Mouse (Mus musculus): ENCODE measurements at regions not wholly inside any gene's neighbourhood (a gene's known extent, or its start where the extent isn't known, plus 50 kb on each side); places are given as distances from the start of the nearest gene placed in this dataset.

DNA sequence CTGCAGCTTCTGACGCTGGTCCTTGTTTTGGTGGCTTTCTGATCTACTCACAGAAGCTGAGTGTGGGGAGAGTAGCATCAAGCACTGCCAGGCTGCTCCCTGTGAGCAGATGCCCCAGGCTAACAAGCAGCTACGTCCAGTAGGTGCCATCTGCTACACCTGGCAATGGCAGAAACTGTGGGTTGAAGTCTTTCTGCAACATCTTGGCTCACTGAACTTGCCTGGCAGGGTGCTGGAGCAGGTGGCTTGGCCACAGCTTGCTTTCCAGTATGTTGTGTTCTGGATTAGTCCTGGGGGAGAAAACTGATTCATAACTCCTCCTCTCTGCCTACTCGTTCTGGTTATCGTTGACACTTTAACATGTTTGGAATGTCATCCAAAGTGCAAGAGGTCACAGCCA is 230.4 kb upstream of the Emcn start:
- H3K4me3 ChIP-seq = no peak overlapping the region
- no peaks in the 10 kb centered on the region for H3K9me3 ChIP-seq
- no peak overlapping the region for H3K27ac ChIP-seq (replicated peaks)
- H3K4me1 ChIP-seq (replicated peaks) = no peaks in the 10 kb centered on the region
- no peak for ATAC-seq (ENCODE audit: low read depth)
- WGBS = 79% methylated on average over 4 of the region's 4 CpGs
- no peaks in the 10 kb centered on the region for H3K36me3 ChIP-seq
- H3K4me2 ChIP-seq = no peak overlapping the region
- no peak overlapping the region for H3K9ac ChIP-seq
- no peaks in the 10 kb centered on the region for H3K27me3 ChIP-seq

DNA sequence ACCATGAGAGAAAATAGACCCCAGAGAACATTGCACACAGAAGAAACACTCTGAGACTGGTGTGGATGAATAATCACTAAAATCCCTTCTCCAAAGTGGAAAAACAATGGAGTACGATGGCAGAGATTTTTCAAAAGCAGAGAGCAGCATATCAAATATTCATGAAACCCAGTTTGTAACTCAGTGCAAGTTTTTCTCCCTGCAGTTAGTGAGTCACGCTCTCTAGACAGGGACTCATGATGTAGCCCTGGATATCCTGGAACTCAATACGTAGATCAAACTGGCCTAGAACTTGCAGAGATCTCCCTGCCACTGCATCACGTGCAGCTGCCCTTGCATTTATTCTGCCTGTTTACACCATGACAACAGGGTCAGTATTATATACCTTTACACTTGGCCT is 210.9 kb upstream of the Emcn start:
- Histone ChIP-seq H3K4me3 (no peak overlapping the region), H3K27ac (replicated peaks) (no peak overlapping the region), H3K36me3 (no peaks in the 10 kb centered on the region), H3K27me3 (no peaks in the 10 kb centered on the region), H3K9ac (no peak overlapping the region), H3K4me1 (replicated peaks) (no peaks in the 10 kb centered on the region), H3K4me2 (no peak overlapping the region), H3K9me3 (no peaks in the 10 kb centered on the region)
- no peak for ATAC-seq (ENCODE audit: low read depth)
- WGBS = 90% methylated on average over 4 of the region's 4 CpGs

DNA sequence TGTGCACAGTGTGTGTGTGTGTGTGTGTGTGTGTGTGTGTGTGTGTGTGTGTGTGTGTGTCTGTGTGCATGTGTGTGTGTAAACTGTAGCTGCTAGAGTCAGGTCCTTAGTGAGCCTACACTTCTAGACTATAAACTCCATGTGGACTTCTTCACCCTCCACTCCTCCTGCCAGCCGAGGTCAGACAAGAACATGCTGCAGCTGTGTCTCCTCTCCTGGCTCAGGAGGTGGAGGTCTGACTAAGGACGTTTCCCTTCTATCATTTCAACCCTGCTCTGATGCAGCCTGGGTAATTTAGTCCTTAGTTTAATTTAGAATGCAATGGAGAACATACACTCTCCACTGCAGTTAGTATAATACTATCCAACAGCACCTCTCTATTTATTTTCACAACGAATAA is 198.8 kb upstream of the Emcn start:
- no peak for ATAC-seq (ENCODE audit: low read depth)
- no peak overlapping the region for H3K4me2 ChIP-seq
- H3K27me3 ChIP-seq = no peaks in the 10 kb centered on the region
- no peak overlapping the region for H3K9ac ChIP-seq
- peaks cover 4% of the 10 kb centered on the region for H3K4me1 ChIP-seq (replicated peaks)
- no peak overlapping the region for H3K27ac ChIP-seq (replicated peaks)
- H3K4me3 ChIP-seq = no peak overlapping the region
- H3K36me3 ChIP-seq = no peaks in the 10 kb centered on the region
- WGBS = 66% methylated on average over 3 of the region's 3 CpGs
- no peaks in the 10 kb centered on the region for H3K9me3 ChIP-seq

DNA sequence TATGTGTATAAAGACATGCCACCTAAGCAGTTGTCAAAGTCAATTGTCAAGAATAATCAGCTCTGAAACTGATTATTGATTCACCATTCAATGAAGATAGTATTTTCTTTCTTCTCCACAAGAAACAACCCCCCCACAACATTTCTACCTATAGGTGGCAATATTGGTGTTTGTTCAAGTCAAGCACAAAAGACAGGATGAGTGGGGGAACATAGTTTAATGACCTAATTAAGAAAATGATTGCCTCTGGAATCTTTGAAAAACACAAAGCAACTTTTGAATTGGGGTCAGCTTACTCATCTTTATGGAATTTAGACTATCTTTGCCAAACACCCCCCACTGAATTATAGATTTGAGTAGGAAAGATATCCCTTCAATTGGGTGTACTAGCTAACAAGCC is 194.8 kb upstream of the Emcn start:
- peaks cover 4% of the 10 kb centered on the region for H3K4me1 ChIP-seq (replicated peaks)
- H3K27ac ChIP-seq (replicated peaks) = no peak overlapping the region
- no peaks in the 10 kb centered on the region for H3K27me3 ChIP-seq
- no peak overlapping the region for H3K4me3 ChIP-seq
- no peaks in the 10 kb centered on the region for H3K36me3 ChIP-seq
- no peak overlapping the region for H3K4me2 ChIP-seq
- H3K9me3 ChIP-seq = no peaks in the 10 kb centered on the region
- no peak overlapping the region for H3K9ac ChIP-seq
- ATAC-seq (ENCODE audit: low read depth) = no peak

DNA sequence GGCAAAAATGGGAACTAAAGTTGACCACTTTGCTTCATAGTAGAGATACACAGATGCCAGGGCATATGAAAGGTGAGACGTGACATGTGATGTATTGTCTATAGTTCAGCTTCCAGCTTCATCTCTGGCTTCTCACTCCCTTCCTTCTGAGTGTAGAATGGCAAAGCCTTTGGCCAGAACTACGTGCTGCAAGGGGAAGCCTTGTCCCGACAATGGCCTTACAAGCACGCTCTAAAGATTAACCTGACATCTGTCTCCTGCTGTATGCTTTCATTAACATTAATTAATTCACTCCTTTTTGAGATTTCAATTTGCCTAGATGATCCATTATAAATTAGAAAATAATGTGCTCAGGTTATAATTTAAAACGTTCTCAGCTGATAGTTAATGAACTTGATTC is 193.5 kb upstream of the Emcn start:
- Histone ChIP-seq H3K4me2 (no peak overlapping the region), H3K4me3 (no peak overlapping the region), H3K4me1 (replicated peaks) (peaks cover 4% of the 10 kb centered on the region), H3K27me3 (no peaks in the 10 kb centered on the region), H3K9ac (no peak overlapping the region), H3K36me3 (no peaks in the 10 kb centered on the region), H3K9me3 (no peaks in the 10 kb centered on the region), H3K27ac (replicated peaks) (no peak overlapping the region)
- WGBS = 33% methylated on average over 5 of the region's 5 CpGs
- no peak for ATAC-seq (ENCODE audit: low read depth)

DNA sequence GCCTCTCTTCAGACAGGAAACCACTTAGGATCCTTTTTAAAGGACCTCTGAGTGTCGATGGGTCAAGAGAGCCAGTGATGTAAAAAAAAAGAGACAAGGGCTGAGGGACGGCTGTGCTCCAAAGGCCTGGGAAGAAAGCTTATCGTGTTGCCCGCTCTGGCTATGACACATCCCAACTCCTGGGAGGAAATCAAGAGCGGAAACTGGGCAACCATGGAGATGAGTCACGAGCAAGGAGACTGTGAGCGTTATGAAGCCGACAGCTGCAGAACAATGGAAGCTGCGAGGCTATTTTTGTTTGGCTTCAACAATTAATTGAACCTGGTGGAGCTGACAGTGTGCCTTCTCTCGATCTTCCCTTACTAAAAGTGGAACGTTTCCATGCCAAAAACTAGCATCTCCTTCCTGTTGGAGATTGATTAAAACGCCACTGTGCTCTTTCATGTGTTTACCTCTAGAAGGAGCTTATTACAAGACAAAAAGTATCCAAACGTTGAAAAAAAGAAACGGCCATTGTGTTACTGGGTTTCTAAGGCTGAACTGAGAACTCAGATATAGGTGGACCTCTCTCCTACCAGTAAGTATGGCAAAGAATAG is 190.4 kb upstream of the Emcn start:
- 63% methylated on average over 14 of the region's 14 CpGs for WGBS
- no peak overlapping the region for H3K9ac ChIP-seq

DNA sequence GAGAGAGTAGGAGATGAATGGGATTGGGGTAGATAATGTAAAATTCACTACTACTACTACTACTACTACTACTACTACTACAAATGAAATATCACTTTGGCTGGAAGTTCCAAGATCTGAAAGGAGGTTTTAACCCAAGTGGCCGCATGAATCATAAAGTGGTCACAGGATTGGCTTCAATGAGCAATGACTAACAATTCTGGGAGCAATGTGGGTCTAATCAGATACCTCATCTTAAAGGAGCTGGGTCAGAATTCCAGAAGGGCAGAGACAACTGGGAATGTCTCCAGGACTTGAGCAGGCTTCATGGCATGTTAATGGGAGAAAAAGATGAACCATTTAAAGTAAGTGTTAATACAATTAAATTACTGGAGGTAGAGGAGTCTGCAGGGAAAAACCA is 189.4 kb upstream of the Emcn start:
- H3K36me3 ChIP-seq = no peaks in the 10 kb centered on the region
- H3K9me3 ChIP-seq = no peaks in the 10 kb centered on the region
- ATAC-seq (ENCODE audit: low read depth) = no peak
- H3K27ac ChIP-seq (replicated peaks) = no peak overlapping the region
- no peak overlapping the region for H3K9ac ChIP-seq
- 90% methylated on average over 1 of the region's 1 CpGs for WGBS
- peaks cover 24% of the 10 kb centered on the region for H3K4me1 ChIP-seq (replicated peaks)
- H3K4me3 ChIP-seq = no peak overlapping the region
- H3K27me3 ChIP-seq = no peaks in the 10 kb centered on the region
- H3K4me2 ChIP-seq = no peak overlapping the region

More for the DNA sequence above, 190.4 kb upstream of the Emcn start:
- Histone ChIP-seq H3K4me3 (no peak overlapping the region), H3K9me3 (no peaks in the 10 kb centered on the region), H3K36me3 (no peaks in the 10 kb centered on the region), H3K27ac (replicated peaks) (no peak overlapping the region), H3K27me3 (no peaks in the 10 kb centered on the region), H3K4me2 (no peak overlapping the region), H3K4me1 (replicated peaks) (peaks cover 22% of the 10 kb centered on the region)
- no peak for ATAC-seq (ENCODE audit: low read depth)

DNA sequence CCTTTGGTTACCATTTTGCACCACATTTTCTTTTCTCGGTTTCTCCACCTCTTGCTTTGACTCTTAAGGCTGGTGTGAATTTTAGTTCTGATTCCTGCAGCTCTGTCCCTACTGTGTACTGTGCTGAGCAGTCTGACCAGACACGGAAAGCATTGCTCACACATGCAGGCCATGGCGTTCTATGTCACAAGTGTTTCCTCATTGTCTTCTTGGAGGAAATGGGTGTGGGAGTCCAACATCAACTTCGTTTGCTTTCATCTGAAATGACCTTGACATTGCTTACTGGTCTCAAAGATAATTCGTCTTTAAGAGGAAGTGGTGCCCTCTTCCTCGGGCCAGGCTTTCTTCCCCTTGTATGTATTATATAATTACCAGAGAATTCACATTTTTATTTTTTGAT is 187.6 kb upstream of the Emcn start:
- Histone ChIP-seq H3K27ac (replicated peaks) (no peak overlapping the region), H3K4me2 (no peak overlapping the region), H3K27me3 (no peaks in the 10 kb centered on the region), H3K4me1 (replicated peaks) (peaks cover 24% of the 10 kb centered on the region), H3K9ac (no peak overlapping the region), H3K36me3 (no peaks in the 10 kb centered on the region), H3K4me3 (no peak overlapping the region), H3K9me3 (no peaks in the 10 kb centered on the region)
- 53% methylated on average over 6 of the region's 6 CpGs for WGBS
- no peak for ATAC-seq (ENCODE audit: low read depth)

DNA sequence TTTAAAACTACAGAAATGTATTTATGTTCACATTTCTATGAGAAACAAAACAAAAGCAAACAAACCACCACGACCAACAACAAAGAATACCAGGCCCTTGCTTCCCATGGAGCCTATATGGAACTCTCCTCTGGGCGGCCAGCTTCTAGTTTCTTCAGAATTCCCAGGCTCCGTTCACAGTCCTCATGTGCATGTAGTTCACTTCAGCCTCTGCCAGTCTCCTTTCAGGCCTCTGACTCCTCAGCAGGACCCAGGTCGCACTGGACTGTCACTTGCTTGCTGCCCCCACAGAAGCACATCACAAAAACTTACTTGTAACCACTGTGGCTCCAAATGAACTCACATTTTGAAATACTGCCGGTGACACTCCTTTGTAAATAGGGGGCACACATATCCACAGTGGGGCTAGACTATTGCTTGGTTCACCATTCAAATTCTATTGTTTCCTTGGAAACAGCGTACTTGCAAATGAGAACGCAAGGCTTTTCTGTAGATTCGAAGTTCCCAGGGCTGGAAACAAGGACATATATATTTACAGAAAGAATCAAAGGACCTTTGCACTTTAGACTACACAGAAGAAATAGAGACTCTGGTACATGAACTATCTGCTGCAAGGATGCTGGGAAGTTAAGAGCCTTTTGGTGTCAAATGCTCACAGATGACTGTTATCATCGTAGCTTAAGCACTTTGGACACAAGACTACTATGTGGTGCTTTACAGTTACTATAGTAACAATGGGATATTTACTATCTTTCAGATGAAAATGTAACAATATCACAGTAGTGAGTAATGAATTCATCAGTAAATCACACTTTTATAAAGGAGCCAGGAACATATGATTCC is 186.4 kb upstream of the Emcn start:
- Histone ChIP-seq H3K27ac (replicated peaks) (peak overlapping the region; percentile 54; the same call in 1 of the 2 replicates), H3K4me2 (no peak overlapping the region), H3K36me3 (no peaks in the 10 kb centered on the region), H3K9ac (no peak overlapping the region), H3K27me3 (no peaks in the 10 kb centered on the region), H3K9me3 (no peaks in the 10 kb centered on the region), H3K4me3 (no peak overlapping the region), H3K4me1 (replicated peaks) (peaks cover 24% of the 10 kb centered on the region)
- peak; percentile 47 for ATAC-seq (ENCODE audit: low read depth)
- WGBS = 22% methylated on average over 9 of the region's 9 CpGs

DNA sequence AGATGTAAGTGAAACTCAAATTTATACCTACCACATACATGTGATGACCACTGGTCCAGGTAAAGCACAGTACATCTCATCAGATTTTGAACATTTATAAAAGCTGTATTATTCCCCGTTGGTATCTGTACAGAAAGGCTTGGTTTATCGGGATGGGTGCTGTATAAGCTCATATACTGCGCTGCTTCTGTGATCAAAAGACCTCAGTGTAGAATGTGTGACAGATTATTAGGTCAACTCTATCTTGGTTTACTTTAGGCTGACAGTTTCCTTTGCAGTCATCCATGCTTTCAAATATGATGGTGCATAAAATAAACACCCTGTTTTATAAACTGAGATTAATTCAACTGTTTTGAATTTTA is 185.8 kb upstream of the Emcn start:
- Histone ChIP-seq H3K4me3 (no peak overlapping the region), H3K4me1 (replicated peaks) (peaks cover 24% of the 10 kb centered on the region), H3K9ac (no peak overlapping the region), H3K4me2 (no peak overlapping the region), H3K27ac (replicated peaks) (no peak overlapping the region), H3K9me3 (no peaks in the 10 kb centered on the region), H3K36me3 (no peaks in the 10 kb centered on the region), H3K27me3 (no peaks in the 10 kb centered on the region)
- WGBS = 75% methylated on average over 3 of the region's 3 CpGs
- ATAC-seq (ENCODE audit: low read depth) = 0 out of 2 replicates have a peak, but pooled peaks have one; percentile 8

DNA sequence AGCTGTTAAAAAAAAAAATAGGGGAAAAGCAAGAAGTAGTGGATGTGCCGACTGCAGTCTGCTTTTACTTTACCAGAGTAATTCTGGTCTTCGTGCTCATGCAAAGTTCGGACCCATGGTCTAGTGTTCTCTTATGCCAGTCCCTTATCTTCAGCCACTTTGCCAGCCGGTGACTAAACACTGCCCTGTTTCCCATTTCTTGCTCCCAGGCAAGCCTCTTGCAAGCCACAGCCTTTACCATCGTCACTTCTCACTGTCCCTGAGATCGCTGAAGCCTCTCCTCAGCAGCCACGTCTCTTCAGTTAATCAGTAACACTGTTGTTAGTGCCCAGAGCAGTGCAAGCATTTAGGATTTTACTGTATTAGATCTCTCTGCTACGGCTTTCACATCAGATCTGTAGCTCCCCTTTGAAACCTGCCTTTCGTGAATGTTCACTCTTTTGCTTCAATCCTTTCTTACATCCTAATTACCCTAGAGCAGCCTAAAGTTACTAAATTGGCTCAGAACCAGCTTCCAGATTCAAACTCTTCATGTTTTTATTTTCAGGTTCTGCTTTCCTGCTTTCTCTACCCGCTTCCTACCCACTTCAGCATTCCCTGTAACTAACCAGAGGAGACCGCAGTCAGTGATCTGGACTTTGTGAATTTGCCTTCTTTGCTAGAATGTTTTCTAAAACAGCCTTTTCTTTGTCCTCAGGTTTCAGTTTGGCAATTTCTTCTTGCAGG is 184.5 kb upstream of the Emcn start:
- H3K4me1 ChIP-seq (replicated peaks) = peaks cover 24% of the 10 kb centered on the region
- H3K36me3 ChIP-seq = no peaks in the 10 kb centered on the region
- no peak for ATAC-seq (ENCODE audit: low read depth)
- 53% methylated on average over 11 of the region's 11 CpGs for WGBS
- no peak overlapping the region for H3K4me2 ChIP-seq
- H3K27me3 ChIP-seq = no peaks in the 10 kb centered on the region
- no peak overlapping the region for H3K4me3 ChIP-seq
- H3K9me3 ChIP-seq = no peaks in the 10 kb centered on the region
- no peak overlapping the region for H3K27ac ChIP-seq (replicated peaks)
- H3K9ac ChIP-seq = peak overlapping the region; percentile 13; the same call in 1 of the 2 replicates

DNA sequence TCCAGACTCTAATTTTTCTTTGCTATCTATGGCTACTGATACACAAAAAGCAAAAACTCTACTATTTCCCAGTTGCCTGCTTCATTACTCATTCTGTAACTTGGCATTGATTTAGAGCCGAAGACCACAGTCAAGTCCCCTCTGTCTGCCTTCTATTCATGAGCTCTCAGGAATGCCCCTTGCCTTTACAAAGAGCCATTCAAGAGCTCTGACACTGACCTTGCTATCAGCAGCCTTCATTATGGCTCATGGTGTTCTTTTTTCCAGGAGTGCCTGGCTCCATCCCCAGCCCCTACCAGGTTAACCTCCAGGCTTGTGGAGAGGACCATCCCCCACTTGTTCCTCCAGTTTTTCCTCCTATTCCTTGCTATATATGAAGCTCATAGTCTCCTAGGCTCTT is 151.8 kb upstream of the Emcn start:
- H3K9ac ChIP-seq = no peak overlapping the region
- H3K36me3 ChIP-seq = no peaks in the 10 kb centered on the region
- H3K4me3 ChIP-seq = no peak overlapping the region
- WGBS = 32% methylated on average over 1 of the region's 1 CpGs
- H3K27ac ChIP-seq (replicated peaks) = no peak overlapping the region
- H3K27me3 ChIP-seq = no peaks in the 10 kb centered on the region
- no peak for ATAC-seq (ENCODE audit: low read depth)
- no peak overlapping the region for H3K4me2 ChIP-seq
- H3K4me1 ChIP-seq (replicated peaks) = no peaks in the 10 kb centered on the region
- no peaks in the 10 kb centered on the region for H3K9me3 ChIP-seq

All from neural tube, embryonic 13.5 days (tissue).